Mouse (Mus musculus) G1E-ER4 (cell line): ENCODE data around the gene Tex2. TPM values are rescaled to one million over a fixed set of nuclear protein-coding genes. Genes with fewer than 3 reads are reported as not detected.

Experiments
- GATA1 ChIP-seq: IDR thresholded peaks from one replicate; pipeline ENCODE4 v1.8.0; 2012; ENCODE audit warnings: low read length, inconsistent platforms
- polyA plus RNA-seq: library from polyadenylated mRNA; stranded (reverse); fragments of >175 nt; gene quantifications from 2 replicates; pipeline ENCODE4 v1.2.3, GENCODE M21; 2012

The Tex2 gene
- polyA plus RNA-seq, 1 experiment, result 2.8 TPM

GRCm38 (mm10) chr11:106566040-106566785, 47.0 kb downstream of the Tex2 start:
- TF ChIP-seq GATA1, result no peak

- TF ChIP-seq GATA1, result no peak
Observed at GRCm38 (mm10) chr11:106564261-106564660, 49.0 kb downstream of the Tex2 start.

GRCm38 (mm10) chr11:106562707-106563106, 50.5 kb downstream of the Tex2 start:
- TF ChIP-seq GATA1, result no peak

GRCm38 (mm10) chr11:106559773-106560172, 53.5 kb downstream of the Tex2 start:
- no peak for TF ChIP-seq GATA1

- no peak for TF ChIP-seq GATA1
Observed at GRCm38 (mm10) chr11:106558008-106558407, 55.2 kb downstream of the Tex2 start.

GRCm38 (mm10) chr11:106557398-106557797, 55.8 kb downstream of the Tex2 start:
- no peak for TF ChIP-seq GATA1

GRCm38 (mm10) chr11:106556689-106557088, 56.5 kb downstream of the Tex2 start:
- TF ChIP-seq GATA1, result no peak

GRCm38 (mm10) chr11:106555805-106556615, 57.2 kb downstream of the Tex2 start:
- TF ChIP-seq GATA1, result no peak

GRCm38 (mm10) chr11:106550398-106550797, 62.8 kb downstream of the Tex2 start:
- TF ChIP-seq GATA1, result no peak

GRCm38 (mm10) chr11:106546081-106546480, 67.1 kb downstream of the Tex2 start:
- no peak for TF ChIP-seq GATA1

- no peak for TF ChIP-seq GATA1
Observed at GRCm38 (mm10) chr11:106544916-106545315, 68.3 kb downstream of the Tex2 start.

GRCm38 (mm10) chr11:106544133-106544532, 69.1 kb downstream of the Tex2 start:
- no peak for TF ChIP-seq GATA1

GRCm38 (mm10) chr11:106543006-106543405, 70.2 kb downstream of the Tex2 start:
- no peak for TF ChIP-seq GATA1

GRCm38 (mm10) chr11:106542385-106542784, 70.8 kb downstream of the Tex2 start:
- no peak for TF ChIP-seq GATA1

GRCm38 (mm10) chr11:106540506-106541268, 72.5 kb downstream of the Tex2 start:
- TF ChIP-seq GATA1, result no peak
